Mouse (Mus musculus) G1E-ER4 (cell line): ENCODE results near the gene Slc30a2. TPM values are rescaled to one million over a fixed set of nuclear protein-coding genes. Genes with fewer than 3 reads are reported as not detected.

Source experiments
- GATA1 ChIP-seq: IDR thresholded peaks from one replicate; pipeline ENCODE4 v1.8.0; 2012; ENCODE audit warnings: low read length, inconsistent platforms
- polyA plus RNA-seq: library from polyadenylated mRNA; stranded (reverse); fragments of >175 nt; gene quantifications from 2 replicates; pipeline ENCODE4 v1.2.3, GENCODE M21; 2012

Slc30a2 gene
- polyA plus RNA-seq, 1 experiment: 0.25 TPM

- no peak for TF ChIP-seq GATA1
Observed at GRCm38 (mm10) chr4:134401856-134402570, 59.0 kb downstream of the Slc30a2 start.

DNA sequence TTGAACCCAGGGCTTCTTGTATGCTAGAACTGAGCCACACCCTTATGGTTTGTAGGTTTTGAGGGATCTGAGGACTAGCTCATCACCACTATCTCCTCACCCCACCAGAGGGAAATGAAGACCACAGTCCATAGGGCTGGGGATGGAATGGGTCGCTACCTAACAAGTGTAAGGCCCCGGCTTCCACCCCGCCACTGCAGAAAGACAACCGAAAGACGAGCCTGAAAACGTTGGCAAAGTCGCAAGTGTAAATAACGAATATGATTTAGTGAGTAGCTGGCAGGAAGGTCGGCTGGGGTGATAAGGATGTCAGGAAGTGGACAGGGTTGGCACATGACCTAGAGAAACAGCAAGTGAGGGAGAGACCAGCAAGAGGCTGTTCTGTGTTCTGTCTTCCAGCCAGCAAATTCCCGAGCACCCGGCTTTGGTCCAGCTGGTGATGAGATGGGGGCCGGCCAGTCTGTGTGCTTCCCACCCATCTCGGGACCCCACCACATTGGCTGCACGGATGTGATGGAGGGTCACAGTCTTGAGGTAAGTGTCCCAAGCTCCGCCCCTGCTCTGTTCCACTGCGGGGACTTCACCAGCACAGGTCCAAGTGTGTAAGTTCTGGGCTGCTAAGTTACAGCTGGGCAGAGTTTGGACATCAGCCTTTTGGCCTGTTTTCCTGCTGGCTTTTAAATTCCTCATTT, 59.7 kb downstream of the Slc30a2 start:
- no peak for TF ChIP-seq GATA1

GRCm38 (mm10) chr4:134403721-134404120, 60.7 kb downstream of the Slc30a2 start:
- no peak for TF ChIP-seq GATA1

Other genes starting within 250 kb of the Slc30a2 start
- gene Cd52, start 248.1 kb upstream of the Slc30a2 start, polyA plus RNA-seq: 0.18 TPM in 1 of 2 replicates, not detected in the other
- gene Ubxn11, start 240.6 kb upstream of the Slc30a2 start, polyA plus RNA-seq: 6.2 and 11.1 TPM in 2 replicates
- 86.9 and 168 TPM in 2 replicates for gene Sh3bgrl3, start 214.4 kb upstream of the Slc30a2 start, polyA plus RNA-seq
- 35.7 and 85.6 TPM in 2 replicates for gene Cep85, start 156.1 kb upstream of the Slc30a2 start, polyA plus RNA-seq
- not detected in 2 replicates for gene Gm7534, start 140.2 kb upstream of the Slc30a2 start, polyA plus RNA-seq
- not detected in 2 replicates for gene Catsper4, start 115.8 kb upstream of the Slc30a2 start, polyA plus RNA-seq
- not detected in 2 replicates for gene Cnksr1, start 104.8 kb upstream of the Slc30a2 start, polyA plus RNA-seq
- gene E130218I03Rik, start 99.5 kb upstream of the Slc30a2 start, polyA plus RNA-seq: 0.05 TPM in 1 of 2 replicates, not detected in the other
- 58.7 and 64.4 TPM in 2 replicates for gene Zfp593, start 97.6 kb upstream of the Slc30a2 start, polyA plus RNA-seq
- gene Gm30191, start 96.2 kb upstream of the Slc30a2 start, polyA plus RNA-seq: not detected in 2 replicates
- not detected in 2 replicates for gene Grrp1, start 89.1 kb upstream of the Slc30a2 start, polyA plus RNA-seq
- 4.3 and 4.6 TPM in 2 replicates for gene Pdik1l, start 55.3 kb upstream of the Slc30a2 start, polyA plus RNA-seq
- not detected in 2 replicates for gene Trim63, start 28.1 kb upstream of the Slc30a2 start, polyA plus RNA-seq
- gene Extl1, start 40.7 kb downstream of the Slc30a2 start, polyA plus RNA-seq: not detected in 2 replicates
- gene Pafah2, start 53.1 kb downstream of the Slc30a2 start, polyA plus RNA-seq: 26.9 and 28.3 TPM in 2 replicates
- 44.5 and 202 TPM in 2 replicates for gene Stmn1, start 125.1 kb downstream of the Slc30a2 start, polyA plus RNA-seq
- gene Paqr7, start 153.5 kb downstream of the Slc30a2 start, polyA plus RNA-seq: 4.1 and 4.3 TPM in 2 replicates
- gene Aunip, start 167.8 kb downstream of the Slc30a2 start, polyA plus RNA-seq: 10.0 and 13.9 TPM in 2 replicates
- gene Mtfr1l, start 192.2 kb downstream of the Slc30a2 start, polyA plus RNA-seq: 55.5 and 69.1 TPM in 2 replicates
- not detected in 2 replicates for gene Selenon, start 209.0 kb downstream of the Slc30a2 start, polyA plus RNA-seq